Mouse (Mus musculus): Measurements from ENCODE around the gene Alkbh6. TPM values are rescaled to one million over a fixed set of nuclear protein-coding genes. Genes with fewer than 3 reads are reported as not detected.

The Alkbh6 gene
- polyA plus RNA-seq, 1 experiment = 2.1 TPM

DNA sequence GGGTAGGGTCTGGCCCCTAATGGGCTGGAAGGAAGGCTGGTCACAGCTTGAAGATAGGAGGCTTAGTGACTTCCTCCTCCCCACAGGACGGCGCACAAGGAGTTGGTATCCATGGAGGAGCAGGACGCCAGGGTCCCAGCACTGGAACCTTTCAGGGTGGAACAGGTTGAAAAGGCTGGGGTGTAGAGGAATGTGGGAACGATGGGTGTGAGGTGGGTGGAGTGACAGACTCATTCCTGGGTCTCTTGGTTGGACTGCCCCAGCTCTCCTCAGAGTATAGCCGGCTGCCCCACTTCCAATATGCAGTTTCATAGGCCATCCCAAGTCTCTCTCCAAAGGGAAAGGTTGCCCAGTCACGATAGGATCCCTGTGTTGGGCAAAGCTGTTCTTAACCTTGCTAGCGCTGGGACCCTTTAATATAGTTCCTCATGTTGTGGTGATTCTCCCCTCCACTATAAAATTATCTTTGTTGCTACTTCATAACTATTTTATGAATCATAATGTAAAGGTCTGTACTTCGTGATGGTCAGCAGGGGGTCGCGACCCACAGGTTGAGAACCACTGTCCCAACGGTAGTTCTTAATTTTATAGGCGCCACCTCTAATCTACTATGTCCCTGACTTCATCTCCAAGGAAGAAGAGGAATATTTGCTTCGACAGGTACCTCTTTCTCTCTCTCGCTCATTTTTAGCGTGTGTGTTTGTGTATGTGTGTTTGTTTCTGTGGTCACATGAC is 1.0 kb downstream of the Alkbh6 start:
- H3K4me3 ChIP-seq (replicated peaks) = peak overlapping the region; percentile 67
- H3K27me3 ChIP-seq (ENCODE audit: control insufficient read depth) = no peaks in the 10 kb centered on the region
- peaks cover 9% of the 10 kb centered on the region; the same call in 1 of the 2 replicates for H3K36me3 ChIP-seq (ENCODE audit: control insufficient read depth)
- H3K9me3 ChIP-seq (ENCODE audit: control insufficient read depth, low read length) = no peaks in the 10 kb centered on the region
- no peak for TF ChIP-seq TAL1 (IDR thresholded peaks at IDR 0.05; ENCODE audit: low read length)
- no peak for TF ChIP-seq GATA1 (IDR thresholded peaks at IDR 0.05; ENCODE audit: low read length)
- peaks cover 27% of the 10 kb centered on the region for H3K4me1 ChIP-seq (ENCODE audit: control insufficient read depth)

DNA sequence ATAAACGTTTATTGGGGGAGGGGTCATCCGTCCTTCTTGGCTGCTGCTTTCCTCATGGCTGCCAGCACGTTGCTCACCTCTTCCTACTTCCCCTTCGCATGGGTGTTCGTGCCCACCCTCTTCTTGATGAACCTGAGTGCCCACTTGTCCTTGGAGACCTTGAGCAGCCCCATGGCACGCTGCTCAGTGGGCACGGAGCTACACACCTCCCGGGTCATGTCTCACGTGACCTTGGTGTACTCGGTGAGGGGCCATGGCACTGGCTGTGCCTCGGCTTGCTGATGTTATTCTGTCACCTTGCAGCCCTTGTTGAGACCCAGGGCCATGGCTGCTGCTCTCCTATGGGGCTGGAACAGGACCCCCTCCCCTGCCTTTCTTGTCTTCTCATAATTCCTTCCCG is 1.6 kb downstream of the Alkbh6 start:
- TF ChIP-seq GATA1 (IDR thresholded peaks at IDR 0.05; ENCODE audit: low read length) (no peak), TAL1 (IDR thresholded peaks at IDR 0.05; ENCODE audit: low read length) (no peak)
- H3K9me3 ChIP-seq (ENCODE audit: control insufficient read depth, low read length) = no peaks in the 10 kb centered on the region
- peaks cover 9% of the 10 kb centered on the region; the same call in 1 of the 2 replicates for H3K36me3 ChIP-seq (ENCODE audit: control insufficient read depth)
- H3K27me3 ChIP-seq (ENCODE audit: control insufficient read depth) = no peaks in the 10 kb centered on the region
- H3K4me1 ChIP-seq (ENCODE audit: control insufficient read depth) = peaks cover 29% of the 10 kb centered on the region
- H3K4me3 ChIP-seq (replicated peaks) = no peak overlapping the region

DNA sequence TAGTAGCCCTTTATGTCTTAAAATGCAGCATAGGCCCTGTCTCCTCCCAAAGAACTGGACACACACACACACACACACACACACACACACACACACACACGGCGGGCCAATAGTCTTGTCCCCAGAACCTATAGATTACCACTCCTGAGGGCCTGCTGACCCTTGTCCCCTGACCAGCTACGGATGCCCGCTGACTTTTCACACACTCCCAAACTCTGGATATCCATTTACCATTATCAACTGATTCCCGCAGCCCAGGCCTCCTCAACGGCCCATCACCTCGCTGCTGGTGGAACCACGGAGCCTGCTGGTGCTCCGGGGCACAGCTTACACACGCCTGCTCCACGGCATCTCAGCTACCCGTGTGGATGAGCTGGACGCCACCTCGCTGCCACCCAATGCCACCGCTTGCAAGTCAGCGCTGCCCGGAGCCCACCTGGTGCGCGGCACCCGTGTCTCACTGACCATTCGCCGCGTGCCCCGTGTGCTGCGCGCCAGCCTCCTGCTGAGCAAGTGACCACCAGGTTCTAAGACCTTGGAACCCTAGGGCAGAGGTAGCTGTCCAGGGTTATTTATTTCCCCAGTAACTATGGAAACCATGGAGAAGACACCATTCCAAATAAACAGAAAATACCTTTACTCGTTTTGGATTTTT is 5.3 kb downstream of the Alkbh6 start:
- H3K4me1 ChIP-seq (ENCODE audit: control insufficient read depth) = peaks cover 17% of the 10 kb centered on the region
- H3K4me3 ChIP-seq (replicated peaks) = peak overlapping the region; percentile 47
- TF ChIP-seq TAL1 (IDR thresholded peaks at IDR 0.05; ENCODE audit: low read length) (no peak), GATA1 (IDR thresholded peaks at IDR 0.05; ENCODE audit: low read length) (no peak)
- no peaks in the 10 kb centered on the region for H3K9me3 ChIP-seq (ENCODE audit: control insufficient read depth, low read length)
- H3K27me3 ChIP-seq (ENCODE audit: control insufficient read depth) = no peaks in the 10 kb centered on the region
- H3K36me3 ChIP-seq (ENCODE audit: control insufficient read depth) = peaks cover 9% of the 10 kb centered on the region; the same call in 1 of the 2 replicates

DNA sequence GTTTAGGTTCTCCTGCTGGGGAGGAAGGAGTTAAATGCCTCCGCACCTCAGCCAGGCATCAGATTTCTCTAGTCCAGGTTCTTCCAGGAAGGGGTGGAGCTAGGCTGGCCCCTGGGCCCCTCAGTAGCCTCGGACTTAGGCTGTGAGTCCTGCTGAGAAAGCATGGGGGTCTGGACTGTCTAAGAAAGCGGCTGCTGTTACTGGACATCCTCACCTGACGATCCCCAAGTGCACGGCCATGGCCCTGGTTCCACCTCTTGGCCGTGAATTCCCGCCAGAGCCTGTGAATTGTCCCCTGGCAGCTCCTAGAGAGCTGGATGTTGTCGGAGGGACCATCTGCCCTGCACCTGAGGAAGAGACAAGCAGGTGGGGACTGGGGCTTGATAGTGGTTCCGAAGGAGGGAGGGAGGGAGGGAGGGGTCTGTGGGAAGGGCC is 6.2 kb downstream of the Alkbh6 start, which contains the start of gene Syne4:
Gene Syne4, plus strand, starts transcription at position 87 of the 435 bp plus-strand sequence.
- no peaks in the 10 kb centered on the region for H3K27me3 ChIP-seq (ENCODE audit: control insufficient read depth)

DNA sequence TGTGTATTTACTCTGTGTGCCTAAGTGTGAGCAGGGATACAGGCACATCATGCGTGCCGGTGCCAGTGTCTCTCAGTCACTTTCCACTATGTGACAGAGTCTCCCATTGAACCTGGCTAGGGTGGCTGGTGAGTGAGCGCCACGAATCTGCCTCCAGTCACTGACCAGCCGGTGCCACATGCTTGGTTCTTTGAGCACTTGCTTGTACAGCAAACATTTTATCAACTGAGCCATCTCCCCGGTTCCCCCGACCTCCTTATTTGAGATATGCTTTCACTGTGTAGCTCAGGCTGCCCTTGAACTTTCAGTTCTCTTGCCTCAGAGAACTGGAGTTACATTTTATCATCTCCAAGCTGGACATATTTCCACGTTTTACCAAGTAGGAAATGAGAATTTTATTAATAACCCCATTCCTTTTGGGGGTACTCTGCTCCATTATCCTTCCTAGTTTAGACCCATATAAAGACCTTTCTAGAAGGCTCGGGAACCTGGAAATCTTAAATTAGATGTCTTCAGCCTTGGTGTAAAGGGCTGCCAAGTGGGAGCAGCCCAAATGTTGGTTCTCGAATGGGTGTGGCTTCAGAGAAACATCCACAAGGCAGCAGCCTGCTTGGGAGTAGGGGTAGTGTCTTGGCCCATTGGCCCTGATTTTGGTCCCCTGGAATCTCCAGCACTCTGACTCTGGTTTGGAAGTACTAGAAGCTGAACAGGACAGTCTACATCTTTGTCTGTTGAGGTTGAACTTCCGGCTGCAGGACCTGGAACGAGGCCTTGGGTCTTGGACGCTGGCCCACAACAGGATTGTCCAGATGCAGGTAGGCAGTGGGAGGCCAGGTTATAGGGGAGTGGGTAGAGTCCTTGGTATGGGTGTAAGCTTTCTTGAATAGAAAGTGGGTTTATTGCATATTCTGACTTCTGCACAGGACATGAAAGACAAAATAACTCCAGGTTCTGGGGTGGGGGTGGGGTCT is 7.3 kb downstream of the Alkbh6 start:
- peaks cover 17% of the 10 kb centered on the region for H3K4me1 ChIP-seq (ENCODE audit: control insufficient read depth)
- TF ChIP-seq GATA1 (IDR thresholded peaks at IDR 0.05; ENCODE audit: low read length) (no peak), TAL1 (IDR thresholded peaks at IDR 0.05; ENCODE audit: low read length) (no peak)
- peak overlapping the region; percentile 44 for H3K4me3 ChIP-seq (replicated peaks)
- peaks cover 9% of the 10 kb centered on the region; the same call in 1 of the 2 replicates for H3K36me3 ChIP-seq (ENCODE audit: control insufficient read depth)
- no peaks in the 10 kb centered on the region for H3K27me3 ChIP-seq (ENCODE audit: control insufficient read depth)
- no peaks in the 10 kb centered on the region for H3K9me3 ChIP-seq (ENCODE audit: control insufficient read depth, low read length)

More for the DNA sequence above, 6.2 kb downstream of the Alkbh6 start, which contains the start of gene Syne4:
- peaks cover 9% of the 10 kb centered on the region; the same call in 1 of the 2 replicates for H3K36me3 ChIP-seq (ENCODE audit: control insufficient read depth)
- H3K9me3 ChIP-seq (ENCODE audit: control insufficient read depth, low read length) = no peaks in the 10 kb centered on the region
- H3K4me1 ChIP-seq (ENCODE audit: control insufficient read depth) = peaks cover 11% of the 10 kb centered on the region
- no peak for TF ChIP-seq TAL1 (IDR thresholded peaks at IDR 0.05; ENCODE audit: low read length)
- no peak for TF ChIP-seq GATA1 (IDR thresholded peaks at IDR 0.05; ENCODE audit: low read length)
- peak within 1 kb of the TSS; percentile 47 for H3K4me3 ChIP-seq (replicated peaks)

DNA sequence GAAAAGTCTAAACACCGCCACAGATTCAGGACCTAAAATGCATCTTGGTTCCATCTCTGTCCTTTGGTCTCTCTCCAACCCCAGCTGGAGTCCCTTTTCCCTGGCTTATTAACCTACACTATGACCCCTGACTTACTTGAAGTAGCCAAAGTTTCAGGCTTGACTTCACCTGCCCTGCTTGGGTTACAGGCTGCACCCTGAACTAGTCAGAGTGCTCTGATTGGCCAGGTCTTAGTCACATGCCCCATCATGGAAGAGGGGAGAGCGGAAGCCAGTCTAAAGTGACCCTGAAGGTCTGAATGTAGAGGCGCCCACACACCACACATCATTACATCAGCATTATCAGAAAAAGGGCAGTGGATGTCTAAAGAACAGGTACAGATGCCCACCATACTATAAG is 9.6 kb downstream of the Alkbh6 start:
- Histone ChIP-seq H3K4me3 (replicated peaks) (no peak overlapping the region), H3K4me1 (ENCODE audit: control insufficient read depth) (peaks cover 39% of the 10 kb centered on the region), H3K9me3 (ENCODE audit: control insufficient read depth, low read length) (no peaks in the 10 kb centered on the region), H3K36me3 (ENCODE audit: control insufficient read depth) (no peaks in the 10 kb centered on the region; the same call in 1 of the 2 replicates), H3K27me3 (ENCODE audit: control insufficient read depth) (no peaks in the 10 kb centered on the region)
- no peak for TF ChIP-seq GATA1 (IDR thresholded peaks at IDR 0.05; ENCODE audit: low read length)
- no peak for TF ChIP-seq TAL1 (IDR thresholded peaks at IDR 0.05; ENCODE audit: low read length)

DNA sequence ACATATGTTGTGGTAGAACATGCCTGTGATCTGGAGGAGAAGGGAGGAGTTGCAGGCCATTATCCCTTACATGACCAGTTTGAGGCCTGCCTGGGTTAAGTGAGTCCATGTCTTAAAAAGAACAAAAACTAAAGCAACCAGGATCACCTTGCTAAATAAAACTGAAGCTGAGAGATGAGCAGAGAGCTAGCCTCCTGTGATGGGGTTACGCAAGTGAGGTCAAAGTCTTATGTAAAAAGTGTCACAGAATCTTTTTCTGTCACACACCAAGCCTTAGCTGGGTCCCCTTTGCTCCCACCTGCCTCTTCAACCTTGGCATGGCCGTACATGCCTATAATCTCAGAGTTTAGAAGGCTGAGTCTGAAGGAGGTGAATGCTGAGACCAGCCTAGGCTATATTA is 12.4 kb downstream of the Alkbh6 start:
- Histone ChIP-seq H3K4me1 (ENCODE audit: control insufficient read depth) (peaks cover 34% of the 10 kb centered on the region), H3K4me3 (replicated peaks) (peak overlapping the region; percentile 82), H3K36me3 (ENCODE audit: control insufficient read depth) (no peaks in the 10 kb centered on the region; the same call in 1 of the 2 replicates), H3K27me3 (ENCODE audit: control insufficient read depth) (no peaks in the 10 kb centered on the region), H3K9me3 (ENCODE audit: control insufficient read depth, low read length) (0 out of 2 replicates have a peak, but pooled peaks cover 3% of the 10 kb centered on the region)
- no peak for TF ChIP-seq GATA1 (IDR thresholded peaks at IDR 0.05; ENCODE audit: low read length)
- no peak for TF ChIP-seq TAL1 (IDR thresholded peaks at IDR 0.05; ENCODE audit: low read length)

DNA sequence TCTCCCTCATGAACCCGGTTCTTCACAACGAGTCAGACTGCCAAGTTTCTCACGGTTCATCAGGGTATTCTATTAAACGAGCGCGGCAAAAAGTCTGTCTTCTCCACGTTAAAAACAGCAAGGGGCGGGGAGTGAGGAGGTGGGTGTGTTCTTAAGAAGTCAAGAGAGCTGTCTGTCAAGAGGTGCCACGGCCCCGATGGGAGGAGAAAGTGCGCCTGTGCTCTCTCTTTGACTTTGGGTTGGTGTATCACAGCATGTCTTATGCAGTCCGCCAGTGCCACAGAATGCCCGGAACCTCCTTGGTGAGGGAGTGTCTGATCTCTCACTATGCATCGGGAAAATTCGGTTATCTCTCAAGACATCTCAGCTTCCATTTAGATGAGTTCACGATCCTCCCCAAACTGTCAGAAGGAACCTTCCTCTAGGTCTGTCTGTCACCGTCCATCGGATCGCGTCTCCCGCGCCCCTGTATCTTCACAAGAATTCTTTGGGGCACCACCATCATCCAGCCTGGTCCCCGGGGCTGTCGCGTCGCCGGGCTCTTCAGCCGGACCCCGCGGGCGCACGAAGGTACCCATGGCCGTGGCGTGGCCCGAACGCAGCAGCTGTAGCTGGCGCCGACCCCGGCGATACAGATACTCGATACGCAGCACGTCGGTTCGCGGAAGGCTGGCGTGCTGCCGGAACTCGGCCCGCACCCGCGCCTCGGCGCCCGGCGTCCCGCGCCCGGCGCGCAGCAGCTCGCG is 13.2 kb downstream of the Alkbh6 start, which contains the start of gene E130208F15Rik:
Gene E130208F15Rik, plus strand, starts transcription at position 202 of the 746 bp plus-strand sequence.
- Histone ChIP-seq H3K9me3 (ENCODE audit: control insufficient read depth, low read length) (0 out of 2 replicates have a peak, but pooled peaks cover 3% of the 10 kb centered on the region), H3K27me3 (ENCODE audit: control insufficient read depth) (no peaks in the 10 kb centered on the region), H3K36me3 (ENCODE audit: control insufficient read depth) (no peaks in the 10 kb centered on the region; the same call in 1 of the 2 replicates), H3K4me3 (replicated peaks) (peak within 1 kb of the TSS; percentile 82), H3K4me1 (ENCODE audit: control insufficient read depth) (peaks cover 34% of the 10 kb centered on the region)
- no peak for TF ChIP-seq GATA1 (IDR thresholded peaks at IDR 0.05; ENCODE audit: low read length)
- no peak for TF ChIP-seq TAL1 (IDR thresholded peaks at IDR 0.05; ENCODE audit: low read length)

Measured in erythroblast, embryonic 14.5 days (primary cell).